Mouse (Mus musculus): ENCODE measurements around the gene Mcidas. TPM values are rescaled to one million over a fixed set of nuclear protein-coding genes. Genes with fewer than 3 reads are reported as not detected.

Mcidas gene
- polyA plus RNA-seq, 2 experiments = not detected

- peaks cover 32% of the 10 kb centered on the region for H3K27me3 ChIP-seq (ENCODE audit: control insufficient read depth, insufficient read depth, low read length)
- no peaks in the 10 kb centered on the region for H3K9me3 ChIP-seq (ENCODE audit: control insufficient read depth, low read length)
- under 1% methylated on average over 7 of the region's 7 CpGs for WGBS
- H3K9ac ChIP-seq (ENCODE audit: low read depth, low read length, severe bottlenecking) = peak overlapping the region; percentile 55; the same call in 1 of the 2 replicates
- DNase-seq (ENCODE audit: low spot score) (no peak), ATAC-seq (ENCODE audit: low FRiP score, low read depth) (no peak)
- no peak overlapping the region for H3K27ac ChIP-seq (replicated peaks; ENCODE audit: low read depth, low read length)
- no peaks in the 10 kb centered on the region for H3K36me3 ChIP-seq (ENCODE audit: control insufficient read depth, insufficient read depth, low read length)
- H3K4me1 ChIP-seq (ENCODE audit: control insufficient read depth, insufficient read depth, low read length) = peaks cover 6% of the 10 kb centered on the region; the same call in 1 of the 2 replicates
- H3K4me2 ChIP-seq (replicated peaks; ENCODE audit: low read depth, low read length, severe bottlenecking) = peak overlapping the region; percentile 89
- peak overlapping the region; percentile 51 for H3K4me3 ChIP-seq (replicated peaks; ENCODE audit: low read length)
- no peak for TF ChIP-seq POLR2A (IDR thresholded peaks at IDR 0.05; ENCODE audit: borderline replicate concordance, extremely low read depth, insufficient read depth, insufficient read length)
These were observed 37.7 kb downstream of the Mcidas start for GRCm38 (mm10) chr13:113031351-113031750.

GRCm38 (mm10) chr13:113031792-113032571 is 38.3 kb downstream of the Mcidas start:
- peak overlapping the region; percentile 55 for H3K9ac ChIP-seq (ENCODE audit: low read depth, low read length, severe bottlenecking)
- H3K27me3 ChIP-seq (ENCODE audit: control insufficient read depth, insufficient read depth, low read length) = peaks cover 32% of the 10 kb centered on the region
- H3K4me1 ChIP-seq (ENCODE audit: control insufficient read depth, insufficient read depth, low read length) = peaks cover 6% of the 10 kb centered on the region; the same call in 1 of the 2 replicates
- ATAC-seq (ENCODE audit: low FRiP score, low read depth) (peak; percentile 34), DNase-seq (ENCODE audit: low spot score) (peak; percentile 34)
- under 1% methylated on average over 40 of the region's 40 CpGs for WGBS
- no peak overlapping the region for H3K27ac ChIP-seq (replicated peaks; ENCODE audit: low read depth, low read length)
- H3K4me2 ChIP-seq (replicated peaks; ENCODE audit: low read depth, low read length, severe bottlenecking) = peak overlapping the region; percentile 89
- no peaks in the 10 kb centered on the region for H3K36me3 ChIP-seq (ENCODE audit: control insufficient read depth, insufficient read depth, low read length)
- no peak for TF ChIP-seq POLR2A (IDR thresholded peaks at IDR 0.05; ENCODE audit: borderline replicate concordance, extremely low read depth, insufficient read depth, insufficient read length)
- no peaks in the 10 kb centered on the region for H3K9me3 ChIP-seq (ENCODE audit: control insufficient read depth, low read length)
- H3K4me3 ChIP-seq (replicated peaks; ENCODE audit: low read length) = peak overlapping the region; percentile 51

GRCm38 (mm10) chr13:113032831-113033230 is 39.2 kb downstream of the Mcidas start:
- ATAC-seq (ENCODE audit: low FRiP score, low read depth) (no peak), DNase-seq (ENCODE audit: low spot score) (no peak)
- Histone ChIP-seq H3K4me2 (replicated peaks; ENCODE audit: low read depth, low read length, severe bottlenecking) (no peak overlapping the region), H3K9ac (ENCODE audit: low read depth, low read length, severe bottlenecking) (no peak overlapping the region), H3K9me3 (ENCODE audit: control insufficient read depth, low read length) (no peaks in the 10 kb centered on the region), H3K4me1 (ENCODE audit: control insufficient read depth, insufficient read depth, low read length) (peaks cover 6% of the 10 kb centered on the region; the same call in 1 of the 2 replicates), H3K27me3 (ENCODE audit: control insufficient read depth, insufficient read depth, low read length) (peaks cover 36% of the 10 kb centered on the region), H3K36me3 (ENCODE audit: control insufficient read depth, insufficient read depth, low read length) (no peaks in the 10 kb centered on the region), H3K27ac (replicated peaks; ENCODE audit: low read depth, low read length) (no peak overlapping the region), H3K4me3 (replicated peaks; ENCODE audit: low read length) (no peak overlapping the region)
- TF ChIP-seq POLR2A (IDR thresholded peaks at IDR 0.05; ENCODE audit: borderline replicate concordance, extremely low read depth, insufficient read depth, insufficient read length) = no peak

GRCm38 (mm10) chr13:113034271-113034886 is 40.7 kb downstream of the Mcidas start:
- H3K9me3 ChIP-seq (ENCODE audit: control insufficient read depth, low read length) = no peaks in the 10 kb centered on the region
- ATAC-seq (ENCODE audit: low FRiP score, low read depth) = no peak
- peaks cover 36% of the 10 kb centered on the region for H3K27me3 ChIP-seq (ENCODE audit: control insufficient read depth, insufficient read depth, low read length)
- no peak for DNase-seq (ENCODE audit: low spot score)
- H3K27ac ChIP-seq (replicated peaks; ENCODE audit: low read depth, low read length) = no peak overlapping the region
- WGBS = 3% methylated on average over 11 of the region's 11 CpGs
- H3K36me3 ChIP-seq (ENCODE audit: control insufficient read depth, insufficient read depth, low read length) = no peaks in the 10 kb centered on the region
- no peak for TF ChIP-seq POLR2A (IDR thresholded peaks at IDR 0.05; ENCODE audit: borderline replicate concordance, extremely low read depth, insufficient read depth, insufficient read length)
- H3K9ac ChIP-seq (ENCODE audit: low read depth, low read length, severe bottlenecking) = no peak overlapping the region
- H3K4me2 ChIP-seq (replicated peaks; ENCODE audit: low read depth, low read length, severe bottlenecking) = peak overlapping the region; percentile 99
- H3K4me1 ChIP-seq (ENCODE audit: control insufficient read depth, insufficient read depth, low read length) = peaks cover 6% of the 10 kb centered on the region; the same call in 1 of the 2 replicates
- H3K4me3 ChIP-seq (replicated peaks; ENCODE audit: low read length) = peak overlapping the region; percentile 50

GRCm38 (mm10) chr13:113034950-113035421 is 41.3 kb downstream of the Mcidas start, which contains the start of gene Cdc20b:
Gene Cdc20b (plus strand): TSS chr13:113035111.
- no peaks in the 10 kb centered on the region for H3K9me3 ChIP-seq (ENCODE audit: control insufficient read depth, low read length)
- H3K4me2 ChIP-seq (replicated peaks; ENCODE audit: low read depth, low read length, severe bottlenecking) = peak within 1 kb of the TSS; percentile 99
- peak within 1 kb of the TSS; percentile 50 for H3K4me3 ChIP-seq (replicated peaks; ENCODE audit: low read length)
- ATAC-seq (ENCODE audit: low FRiP score, low read depth) (no peak; the same call in 1 of the 2 replicates), DNase-seq (ENCODE audit: low spot score) (peak; percentile 30)
- H3K27ac ChIP-seq (replicated peaks; ENCODE audit: low read depth, low read length) = no peak within 1 kb of the TSS
- 1% methylated on average over 35 of the region's 46 CpGs for WGBS
- H3K27me3 ChIP-seq (ENCODE audit: control insufficient read depth, insufficient read depth, low read length) = peaks cover 36% of the 10 kb centered on the region
- no peak for TF ChIP-seq POLR2A (IDR thresholded peaks at IDR 0.05; ENCODE audit: borderline replicate concordance, extremely low read depth, insufficient read depth, insufficient read length)
- peaks cover 6% of the 10 kb centered on the region; the same call in 1 of the 2 replicates for H3K4me1 ChIP-seq (ENCODE audit: control insufficient read depth, insufficient read depth, low read length)
- peak within 1 kb of the TSS; percentile 55 for H3K9ac ChIP-seq (ENCODE audit: low read depth, low read length, severe bottlenecking)
- no peaks in the 10 kb centered on the region for H3K36me3 ChIP-seq (ENCODE audit: control insufficient read depth, insufficient read depth, low read length)

Data from limb, embryonic 14.5 days (tissue).